ENCODE assay signal across 8 mouse cellular contexts in the genomic region with DNA sequence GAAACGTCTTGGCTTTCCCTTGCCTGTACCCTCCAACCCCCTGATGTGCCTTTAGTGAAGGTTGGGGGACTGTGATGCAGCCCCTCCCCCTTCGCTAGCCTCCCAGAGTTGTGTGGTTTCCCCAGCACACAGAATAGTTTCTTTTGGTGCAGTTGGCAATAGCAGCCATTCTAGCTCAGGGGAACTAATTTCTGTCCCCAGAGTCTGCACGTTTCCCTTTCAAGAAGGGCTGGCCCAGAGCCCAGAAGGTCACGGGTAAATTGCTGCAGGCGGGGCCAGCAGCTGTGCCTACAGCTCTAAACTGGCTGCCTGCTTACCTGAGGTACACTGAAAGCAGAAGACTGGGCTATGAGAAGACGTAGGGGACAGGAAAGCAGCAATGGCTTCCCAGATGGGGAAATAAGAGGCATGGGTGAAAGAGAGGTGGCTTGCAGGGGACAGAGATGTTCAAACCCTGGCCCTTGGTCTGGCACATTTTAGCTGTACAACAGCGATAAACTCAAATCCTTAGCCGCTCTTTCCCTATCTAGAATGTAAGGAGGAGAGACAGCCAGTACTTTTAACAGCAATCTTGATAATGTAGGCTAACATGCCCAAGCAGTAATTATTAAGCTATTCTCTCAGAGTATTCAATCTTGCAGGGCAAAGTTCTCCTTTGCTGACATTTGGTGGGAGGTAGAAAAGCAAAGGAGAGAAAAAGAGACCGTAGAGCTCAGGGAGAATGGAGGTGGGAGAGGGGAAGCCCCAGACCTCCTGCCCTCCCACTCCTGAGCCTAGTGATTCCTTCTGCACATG. TPM values are rescaled to one million over a fixed set of nuclear protein-coding genes. Genes with fewer than 3 reads are reported as not detected.
DNase-seq lines count a peak whose midpoint lies in the region; ATAC-seq and TF ChIP-seq lines count a peak whose summit lies in the region.

No protein-coding gene starts in this region.

- DNase-seq in neural tube, embryonic 11.5 days (ENCODE audit: low spot score): peak; percentile 51
- DNase-seq in neural tube, embryonic 10.5 days (ENCODE audit: extremely low spot score, low spot score): no peak
- peak; percentile 1 for DNase-seq in embryo, embryonic 9.5 days (ENCODE audit: extremely low spot score)
- peak; percentile 55 to 65 for DNase-seq in gastrocnemius, postnatal 36 days
- DNase-seq in hindbrain, postnatal 0 days (ENCODE audit: low spot score): peak; percentile 92
- peak; percentile 89 for DNase-seq in left cerebral cortex, postnatal 4 days
- DNase-seq in midbrain, embryonic 14.5 days: peak; percentile 86
- peak; percentile 72 to 74 for DNase-seq in spleen, postnatal 36 days (ENCODE audit: low spot score in 2 of 2)

- no peak overlapping the region for H3K9ac ChIP-seq in neural tube, embryonic 11.5 days (ENCODE audit: low read length)
- H3K9ac ChIP-seq in hindbrain, postnatal 0 days (replicated peaks; ENCODE audit: low read length): no peak overlapping the region
- no peak overlapping the region for H3K9ac ChIP-seq in midbrain, embryonic 14.5 days (replicated peaks; ENCODE audit: low read length)

- no peaks in the 10 kb centered on the region for H3K27me3 ChIP-seq in neural tube, embryonic 11.5 days (ENCODE audit: control insufficient read depth, insufficient read depth, low read length)
- H3K27me3 ChIP-seq in hindbrain, postnatal 0 days (ENCODE audit: insufficient read depth, low read length): no peaks in the 10 kb centered on the region
- H3K27me3 ChIP-seq in midbrain, embryonic 14.5 days (ENCODE audit: control insufficient read depth, insufficient read depth, low read length): no peaks in the 10 kb centered on the region

- no peak overlapping the region for H3K4me3 ChIP-seq in neural tube, embryonic 11.5 days (ENCODE audit: low read depth, low read length)
- H3K4me3 ChIP-seq in hindbrain, postnatal 0 days (ENCODE audit: low read length): peak overlapping the region; percentile 30
- H3K4me3 ChIP-seq in midbrain, embryonic 14.5 days (replicated peaks; ENCODE audit: low read depth, low read length): peak overlapping the region; percentile 32; the same call in 1 of the 2 replicates

- TF ChIP-seq CTCF in hindbrain, postnatal 0 days (IDR thresholded peaks at IDR 0.05; ENCODE audit: low read depth): no peak

- no peaks in the 10 kb centered on the region for H3K36me3 ChIP-seq in neural tube, embryonic 11.5 days (ENCODE audit: control insufficient read depth, insufficient read depth, low read length)
- H3K36me3 ChIP-seq in hindbrain, postnatal 0 days (ENCODE audit: insufficient read depth, low read length): no peaks in the 10 kb centered on the region
- H3K36me3 ChIP-seq in midbrain, embryonic 14.5 days (ENCODE audit: control insufficient read depth, insufficient read depth, low read length): no peaks in the 10 kb centered on the region

- H3K9me3 ChIP-seq in neural tube, embryonic 11.5 days (ENCODE audit: control insufficient read depth, low read length): no peaks in the 10 kb centered on the region
- no peaks in the 10 kb centered on the region for H3K9me3 ChIP-seq in hindbrain, postnatal 0 days (ENCODE audit: low read length)
- no peaks in the 10 kb centered on the region for H3K9me3 ChIP-seq in midbrain, embryonic 14.5 days (ENCODE audit: control insufficient read depth, low read length)

- peak; percentile 77 for ATAC-seq in neural tube, embryonic 11.5 days (ENCODE audit: insufficient read depth, low FRiP score, low TSS enrichment)
- ATAC-seq in hindbrain, postnatal 0 days: peak; percentile 84
- ATAC-seq in midbrain, embryonic 14.5 days (ENCODE audit: low FRiP score, low TSS enrichment): peak; percentile 79

- intact Hi-C loops in gastrocnemius, postnatal 36 days (cut with DNase I): loop anchor here (5.0 kb wide), 1 partner anchor 57 kb away; no protein-coding TSS in a partner anchor
- intact Hi-C loops in left cerebral cortex, postnatal 4 days (cut with DNase I): no loop called here

- no peaks in the 10 kb centered on the region for H3K4me1 ChIP-seq in neural tube, embryonic 11.5 days (ENCODE audit: control insufficient read depth, insufficient read depth, low read length)
- H3K4me1 ChIP-seq in hindbrain, postnatal 0 days (ENCODE audit: insufficient read depth, low read length): 0 out of 2 replicates have a peak, but pooled peaks cover 9% of the 10 kb centered on the region
- peaks cover 14% of the 10 kb centered on the region; the same call in 1 of the 2 replicates for H3K4me1 ChIP-seq in midbrain, embryonic 14.5 days (ENCODE audit: control insufficient read depth, insufficient read depth, low read length)

- H3K27ac ChIP-seq in neural tube, embryonic 11.5 days (ENCODE audit: low read depth, low read length): no peak overlapping the region
- H3K27ac ChIP-seq in hindbrain, postnatal 0 days: peak overlapping the region; percentile 52; the same call in 1 of the 2 replicates
- peak overlapping the region; percentile 79 for H3K27ac ChIP-seq in midbrain, embryonic 14.5 days (replicated peaks; ENCODE audit: low read depth, low read length)

- WGBS in neural tube, embryonic 11.5 days: 33% methylated on average over 9 of the region's 9 CpGs
- 22% methylated on average over 9 of the region's 9 CpGs for WGBS in hindbrain, postnatal 0 days
- 26% methylated on average over 9 of the region's 9 CpGs for WGBS in midbrain, embryonic 14.5 days

- no peak overlapping the region for H3K4me2 ChIP-seq in neural tube, embryonic 11.5 days (ENCODE audit: low read depth)
- H3K4me2 ChIP-seq in hindbrain, postnatal 0 days (ENCODE audit: low read depth, low read length): peak overlapping the region; percentile 72
- peak overlapping the region; percentile 67 for H3K4me2 ChIP-seq in midbrain, embryonic 14.5 days (ENCODE audit: low read length)

RNA-seq across cellular contexts. Expression of gene Lmcd1, which starts 0.9 kb away (rescaled TPM):
- polyA plus RNA-seq in neural tube, embryonic 11.5 days (2014; fragmentation: Nextera tagmentation; extraction: Ambion mirVana): 6.9 and 10.6 TPM in 2 replicates
- 100 to 1,000 TPM in 1 of 2 experiments, 10 to 100 TPM in 1; 62.6 to 127 TPM for total RNA-seq in gastrocnemius, postnatal 36 days (2021)
- total RNA-seq in hindbrain, postnatal 0 days (2014; rRNA removed): 17.1 and 17.3 TPM in 2 replicates
- 12.9 and 15.9 TPM in 2 replicates for polyA plus RNA-seq in hindbrain, postnatal 0 days (2015; fragmentation: Nextera tagmentation; extraction: Ambion mirVana)
- 1 to 10 TPM; 5.5 TPM for total RNA-seq in left cerebral cortex, postnatal 4 days (2021)
- 11.5 and 16.2 TPM in 2 replicates for polyA plus RNA-seq in midbrain, embryonic 14.5 days (2014; fragmentation: Nextera tagmentation; extraction: Ambion mirVana)
